Mouse (Mus musculus): Measurements from ENCODE around the gene Ust. TPM values are rescaled to one million over a fixed set of nuclear protein-coding genes. Genes with fewer than 3 reads are reported as not detected.

The Ust gene
- total RNA-seq, 2 experiments from 2014 or later, result 30.3 to 32.6 TPM

GRCm38 (mm10) chr10:8358286-8359045 is 160.2 kb downstream of the Ust start:
- DNase-seq (ENCODE audit: extremely low spot score in 1 of 2, low spot score in 2 of 2), result no peak
- intact Hi-C loops (cut with DNase I), result no loop called here

GRCm38 (mm10) chr10:8353534-8353933 is 165.1 kb downstream of the Ust start:
- intact Hi-C loops (cut with DNase I), result no loop called here
- no peak for DNase-seq (ENCODE audit: extremely low spot score in 1 of 2, low spot score in 2 of 2)

GRCm38 (mm10) chr10:8350626-8351025 is 168.0 kb downstream of the Ust start:
- no peak for DNase-seq (ENCODE audit: extremely low spot score in 1 of 2, low spot score in 2 of 2)
- intact Hi-C loops (cut with DNase I), result no loop called here

- no peak for DNase-seq (ENCODE audit: extremely low spot score in 1 of 2, low spot score in 2 of 2)
- intact Hi-C loops (cut with DNase I), result no loop called here
Measured at GRCm38 (mm10) chr10:8347497-8347896, 171.1 kb downstream of the Ust start.

GRCm38 (mm10) chr10:8342556-8342955 is 176.1 kb downstream of the Ust start:
- no peak for DNase-seq (ENCODE audit: extremely low spot score in 1 of 2, low spot score in 2 of 2)
- intact Hi-C loops (cut with DNase I), result no loop called here

GRCm38 (mm10) chr10:8339645-8340428 is 178.8 kb downstream of the Ust start:
- intact Hi-C loops (cut with DNase I), result no loop called here
- DNase-seq (ENCODE audit: extremely low spot score in 1 of 2, low spot score in 2 of 2), result peak in 1 of 2 experiments; percentile 19

- DNase-seq (ENCODE audit: extremely low spot score in 1 of 2, low spot score in 2 of 2), result no peak
- intact Hi-C loops (cut with DNase I), result no loop called here
Measured at GRCm38 (mm10) chr10:8336601-8337000, 182.0 kb downstream of the Ust start.

- DNase-seq (ENCODE audit: extremely low spot score in 1 of 2, low spot score in 2 of 2), result no peak
- intact Hi-C loops (cut with DNase I), result no loop called here
Measured at GRCm38 (mm10) chr10:8330958-8331357, 187.7 kb downstream of the Ust start.

GRCm38 (mm10) chr10:8330006-8330405 is 188.6 kb downstream of the Ust start:
- intact Hi-C loops (cut with DNase I), result no loop called here
- no peak for DNase-seq (ENCODE audit: extremely low spot score in 1 of 2, low spot score in 2 of 2)

- peak; percentile 30 to 61 for DNase-seq (ENCODE audit: extremely low spot score in 1 of 2, low spot score in 2 of 2)
- intact Hi-C loops (cut with DNase I), result loop anchor here (5.0 kb wide), 1 partner anchor 194 kb away; the partner anchor contains the start of gene Ust
Measured at GRCm38 (mm10) chr10:8323304-8323765, 195.3 kb downstream of the Ust start.

GRCm38 (mm10) chr10:8320771-8321170 is 197.9 kb downstream of the Ust start:
- intact Hi-C loops (cut with DNase I), result loop anchor here (5.0 kb wide), 1 partner anchor 197 kb away; the partner anchor contains the start of gene Ust
- DNase-seq (ENCODE audit: extremely low spot score in 1 of 2, low spot score in 2 of 2), result no peak

- intact Hi-C loops (cut with DNase I), result no loop called here
Measured at GRCm38 (mm10) chr10:8309435-8309834, 209.2 kb downstream of the Ust start.

GRCm38 (mm10) chr10:8304211-8304610 is 214.4 kb downstream of the Ust start:
- no peak for DNase-seq (ENCODE audit: extremely low spot score in 1 of 2, low spot score in 2 of 2)
- intact Hi-C loops (cut with DNase I), result no loop called here

More at GRCm38 (mm10) chr10:8309435-8309834, 209.2 kb downstream of the Ust start:
- no peak for DNase-seq (ENCODE audit: extremely low spot score in 1 of 2, low spot score in 2 of 2)

GRCm38 (mm10) chr10:8299166-8299565 is 219.5 kb downstream of the Ust start:
- no peak for DNase-seq (ENCODE audit: extremely low spot score in 1 of 2, low spot score in 2 of 2)
- intact Hi-C loops (cut with DNase I), result no loop called here

GRCm38 (mm10) chr10:8297214-8297613 is 221.4 kb downstream of the Ust start:
- intact Hi-C loops (cut with DNase I), result no loop called here
- no peak for DNase-seq (ENCODE audit: extremely low spot score in 1 of 2, low spot score in 2 of 2)

- intact Hi-C loops (cut with DNase I), result no loop called here
Measured at GRCm38 (mm10) chr10:8290661-8291060, 228.0 kb downstream of the Ust start.

GRCm38 (mm10) chr10:8287350-8287791 is 231.3 kb downstream of the Ust start:
- intact Hi-C loops (cut with DNase I), result no loop called here
- DNase-seq (ENCODE audit: extremely low spot score in 1 of 2, low spot score in 2 of 2), result peak in 1 of 2 experiments; percentile 36

More at GRCm38 (mm10) chr10:8290661-8291060, 228.0 kb downstream of the Ust start:
- no peak for DNase-seq (ENCODE audit: extremely low spot score in 1 of 2, low spot score in 2 of 2)

- intact Hi-C loops (cut with DNase I), result no loop called here
- no peak for DNase-seq (ENCODE audit: extremely low spot score in 1 of 2, low spot score in 2 of 2)
Measured at GRCm38 (mm10) chr10:8283991-8284390, 234.6 kb downstream of the Ust start.

- intact Hi-C loops (cut with DNase I), result no loop called here
- no peak for DNase-seq (ENCODE audit: extremely low spot score in 1 of 2, low spot score in 2 of 2)
Measured at GRCm38 (mm10) chr10:8277094-8277493, 241.5 kb downstream of the Ust start.

GRCm38 (mm10) chr10:8269681-8270080 is 248.9 kb downstream of the Ust start:
- intact Hi-C loops (cut with DNase I), result no loop called here
- DNase-seq (ENCODE audit: extremely low spot score in 1 of 2, low spot score in 2 of 2), result no peak
